Mouse (Mus musculus): ENCODE measurements around the gene Tirap. TPM values are rescaled to one million over a fixed set of nuclear protein-coding genes. Genes with fewer than 3 reads are reported as not detected.

Gene Tirap
- total RNA-seq, 2 experiments from 2014 or later = 1.6 to 2.7 TPM

DNA sequence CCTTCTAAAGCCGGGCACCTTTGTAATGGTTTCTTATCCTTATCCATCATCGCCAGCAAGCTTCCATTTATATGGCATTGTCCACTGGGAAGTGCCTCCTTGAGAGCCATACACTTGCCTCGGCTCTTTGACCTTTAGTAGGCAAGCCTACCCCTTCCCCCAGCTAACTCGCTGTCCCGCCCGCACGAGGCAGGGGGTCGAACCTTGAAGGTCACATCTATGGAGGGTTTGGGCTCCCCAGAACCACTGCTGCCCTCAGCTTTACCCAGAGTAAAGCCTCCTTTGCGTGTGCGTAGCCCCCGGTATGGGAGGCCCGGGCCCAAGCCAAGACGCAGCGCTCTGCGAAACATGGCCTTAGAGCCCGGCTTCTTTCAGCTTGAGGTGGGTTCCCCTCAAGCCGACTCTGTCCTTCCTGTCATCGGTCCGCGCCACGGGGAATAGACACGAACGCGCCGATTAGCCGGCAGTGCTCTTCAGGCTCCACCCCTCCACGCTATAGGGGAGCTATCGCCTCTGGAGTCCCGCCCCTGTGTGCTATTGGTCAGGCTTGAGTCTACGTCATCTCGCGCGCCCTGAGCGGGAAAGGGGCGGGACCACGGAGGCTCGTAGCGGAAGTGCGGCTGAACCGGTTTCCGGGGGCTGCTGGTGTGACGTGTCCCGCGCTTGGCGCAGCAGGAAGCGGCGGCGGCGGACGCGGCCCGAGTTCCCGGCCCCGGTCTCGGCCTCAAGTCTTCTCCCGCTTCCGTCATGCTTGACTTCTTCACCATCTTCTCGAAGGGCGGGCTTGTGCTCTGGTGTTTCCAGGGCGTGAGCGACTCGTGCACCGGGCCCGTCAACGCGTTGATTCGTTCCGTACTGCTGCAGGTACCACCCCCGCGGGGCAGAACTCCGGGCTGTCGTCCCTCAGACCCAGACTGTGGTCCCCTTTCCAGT, 10.7 kb upstream of the Tirap start, which contains the start of gene Foxred1:
Foxred1 (minus strand) TSS at position 514 of the 933 bp plus-strand sequence.
- DNase-seq (ENCODE audit: low spot score in 2 of 2) = peak; percentile 99
- H3K27ac ChIP-seq = peak within 1 kb of the TSS; percentile 97
- peak within 1 kb of the TSS; percentile 99 for H3K4me3 ChIP-seq
- no peak for TF ChIP-seq CTCF (conservative IDR thresholded peaks at IDR 0.05)

- no peak for DNase-seq (ENCODE audit: low spot score in 2 of 2)
- Histone ChIP-seq H3K27ac (no peak overlapping the region), H3K4me3 (no peak overlapping the region)
- no peak for TF ChIP-seq CTCF (conservative IDR thresholded peaks at IDR 0.05)
Measured at GRCm38 (mm10) chr9:35204421-35204820, 4.3 kb upstream of the Tirap start.

GRCm38 (mm10) chr9:35203536-35203935, 3.4 kb upstream of the Tirap start:
- DNase-seq (ENCODE audit: low spot score in 2 of 2) = no peak
- Histone ChIP-seq H3K4me3 (no peak overlapping the region), H3K27ac (no peak overlapping the region)
- TF ChIP-seq CTCF (conservative IDR thresholded peaks at IDR 0.05) = no peak

- Histone ChIP-seq H3K4me3 (peak overlapping the region; percentile 73), H3K27ac (peak overlapping the region; percentile 60; the same call in 1 of the 2 replicates)
- TF ChIP-seq CTCF (conservative IDR thresholded peaks at IDR 0.05) = no peak
- no peak for DNase-seq (ENCODE audit: low spot score in 2 of 2)
Measured at GRCm38 (mm10) chr9:35200529-35201060, 504 bp upstream of the Tirap start.

DNA sequence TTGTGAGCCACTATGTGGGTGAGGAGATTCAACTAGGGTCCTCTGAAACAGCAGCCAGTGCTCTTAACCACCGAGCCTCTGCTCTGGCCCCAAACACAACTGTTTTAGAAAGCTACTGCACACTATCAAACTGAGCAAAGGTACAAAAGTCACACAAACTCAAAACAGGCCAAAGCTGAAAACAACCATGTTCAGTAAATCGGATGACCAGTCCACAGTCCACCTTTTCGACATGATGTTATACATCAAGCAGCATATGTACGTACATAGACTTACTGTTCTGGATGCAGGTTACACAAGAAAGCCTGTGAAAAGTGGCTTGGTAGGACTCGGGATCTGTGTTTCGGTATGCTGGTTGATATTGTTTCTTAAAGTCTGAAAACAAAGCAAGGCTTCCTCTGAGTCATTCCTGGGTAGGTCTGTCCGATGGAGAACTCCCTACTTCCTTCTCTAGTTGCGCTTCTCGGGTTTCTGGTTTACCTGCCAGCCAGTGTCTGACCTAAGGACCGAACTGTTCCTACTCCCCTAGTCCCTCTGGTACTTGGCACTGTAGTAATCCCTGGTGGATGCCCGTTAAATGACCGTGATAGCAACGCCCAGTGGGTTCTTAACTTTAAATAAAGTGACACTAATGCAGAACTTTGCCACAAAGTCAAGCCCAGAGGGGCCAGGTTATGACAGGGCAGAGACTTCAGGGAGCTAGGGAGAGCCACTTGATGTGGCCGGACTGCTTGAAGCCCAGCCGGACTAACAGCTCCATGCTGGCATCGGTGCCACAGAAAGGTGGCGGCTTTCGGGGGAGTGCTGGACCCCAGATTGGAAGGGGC, 933 bp downstream of the Tirap start:
- no peak for DNase-seq (ENCODE audit: low spot score in 2 of 2)
- TF ChIP-seq CTCF (conservative IDR thresholded peaks at IDR 0.05) = no peak
- peak overlapping the region; percentile 73 for H3K4me3 ChIP-seq
- peak overlapping the region; percentile 67 for H3K27ac ChIP-seq

GRCm38 (mm10) chr9:35198351-35198750, 1.7 kb downstream of the Tirap start:
- DNase-seq (ENCODE audit: low spot score in 2 of 2) = no peak
- H3K4me3 ChIP-seq = no peak overlapping the region
- no peak overlapping the region for H3K27ac ChIP-seq
- TF ChIP-seq CTCF (conservative IDR thresholded peaks at IDR 0.05) = no peak

- no peak overlapping the region for H3K27ac ChIP-seq
Measured at GRCm38 (mm10) chr9:35197625-35198024, 2.5 kb downstream of the Tirap start.

DNA sequence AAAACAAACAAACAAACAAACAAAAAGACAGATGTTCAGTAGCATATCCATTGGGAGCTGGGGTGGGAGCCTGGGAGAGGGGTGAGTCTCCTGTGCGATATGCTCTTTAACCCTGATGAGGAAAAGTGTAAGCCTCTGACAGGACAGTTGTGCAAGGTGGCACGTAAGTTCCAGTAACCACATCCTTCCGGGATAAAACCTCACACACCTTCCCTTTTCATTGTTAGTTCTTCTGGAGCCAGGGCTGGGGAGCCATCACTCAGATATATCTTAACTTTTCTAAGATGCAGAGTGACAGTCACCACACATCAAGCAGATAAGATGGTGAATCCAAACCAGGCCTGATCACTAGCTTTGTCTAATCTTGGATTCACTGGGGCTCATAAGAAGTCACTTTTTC, 6.0 kb downstream of the Tirap start:
- TF ChIP-seq CTCF (conservative IDR thresholded peaks at IDR 0.05) = no peak
- H3K27ac ChIP-seq = no peak overlapping the region
- DNase-seq (ENCODE audit: low spot score in 2 of 2) = no peak
- no peak overlapping the region for H3K4me3 ChIP-seq

More at GRCm38 (mm10) chr9:35197625-35198024, 2.5 kb downstream of the Tirap start:
- no peak for DNase-seq (ENCODE audit: low spot score in 2 of 2)
- no peak overlapping the region for H3K4me3 ChIP-seq
- no peak for TF ChIP-seq CTCF (conservative IDR thresholded peaks at IDR 0.05)

DNA sequence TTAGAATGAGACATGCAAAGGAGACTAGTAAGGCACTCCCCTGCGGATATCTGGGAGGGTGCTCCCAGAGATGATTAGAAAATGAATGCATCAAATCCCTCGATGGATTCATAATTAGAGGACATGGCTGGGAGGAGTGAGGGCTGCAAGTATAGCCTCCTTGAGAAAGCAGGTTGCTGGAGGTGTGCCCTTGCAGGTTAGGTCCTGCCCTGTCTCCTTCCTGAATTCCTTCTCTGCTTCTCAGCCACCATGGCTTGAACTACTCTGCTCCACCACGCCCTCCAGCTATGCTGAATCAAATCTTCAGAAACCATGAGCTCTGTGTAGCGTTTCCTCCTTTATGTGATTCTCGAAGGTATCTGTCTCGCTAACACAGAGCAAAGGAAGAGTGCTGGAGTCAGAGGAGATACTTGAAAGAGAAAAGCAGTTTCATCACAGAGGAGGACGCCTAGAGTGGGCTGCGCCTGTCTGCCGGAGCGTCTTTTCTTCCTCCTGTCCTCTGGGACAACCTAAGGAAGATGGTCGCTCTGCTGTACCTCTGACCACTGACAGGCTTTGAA, 7.0 kb downstream of the Tirap start:
- TF ChIP-seq CTCF (conservative IDR thresholded peaks at IDR 0.05) = no peak
- no peak overlapping the region for H3K27ac ChIP-seq
- DNase-seq (ENCODE audit: low spot score in 2 of 2) = no peak
- no peak overlapping the region for H3K4me3 ChIP-seq

DNA sequence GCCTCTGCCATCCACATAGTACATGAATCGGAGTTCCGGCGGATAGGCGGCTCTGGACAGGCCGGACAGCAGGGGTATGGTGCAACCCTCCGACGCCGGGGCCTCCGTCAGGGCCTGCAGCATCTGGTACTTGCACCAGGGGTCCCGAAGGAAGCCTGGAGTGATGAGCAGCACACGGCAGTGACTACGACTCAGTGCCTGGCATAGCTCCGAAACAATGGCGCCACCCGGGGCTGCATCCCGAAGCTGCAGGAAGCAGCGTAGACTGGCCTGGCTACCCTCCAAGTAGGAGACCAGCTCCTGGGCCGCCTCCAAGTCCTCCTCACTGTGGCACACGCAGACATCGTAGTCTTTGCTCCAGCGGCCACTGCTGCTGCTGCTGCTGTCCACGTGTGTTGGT, 11.4 kb downstream of the Tirap start:
- H3K4me3 ChIP-seq = peak overlapping the region; percentile 30; the same call in 1 of the 2 replicates
- peak; percentile 42 for TF ChIP-seq CTCF (conservative IDR thresholded peaks at IDR 0.05)
- H3K27ac ChIP-seq = no peak overlapping the region
- peak in 1 of 2 experiments; percentile 63 for DNase-seq (ENCODE audit: low spot score in 2 of 2)

GRCm38 (mm10) chr9:35187351-35187903, 12.7 kb downstream of the Tirap start:
- H3K4me3 ChIP-seq = no peak overlapping the region
- H3K27ac ChIP-seq = no peak overlapping the region

DNA sequence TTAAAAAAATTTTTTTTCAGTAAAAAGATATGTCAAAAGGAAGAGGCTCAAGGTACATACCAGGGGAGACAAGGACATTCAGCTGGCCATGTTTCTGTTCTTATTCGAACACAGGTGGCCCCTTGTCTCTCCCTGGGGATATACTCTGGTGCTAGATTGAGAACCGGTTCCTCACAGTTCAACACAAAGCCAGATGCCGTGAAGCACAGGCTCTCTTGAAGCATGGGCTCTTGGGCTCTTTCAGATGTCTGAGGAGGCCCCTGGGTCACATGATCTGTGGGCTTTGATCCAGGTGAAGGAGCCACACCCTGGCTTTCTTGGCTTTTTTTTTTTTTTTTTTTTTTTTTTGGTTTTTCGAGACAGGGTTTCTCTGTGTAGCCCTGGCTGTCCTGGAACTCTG, 13.7 kb downstream of the Tirap start:
- TF ChIP-seq CTCF (conservative IDR thresholded peaks at IDR 0.05) = no peak
- DNase-seq (ENCODE audit: low spot score in 2 of 2) = no peak
- Histone ChIP-seq H3K4me3 (no peak overlapping the region), H3K27ac (no peak overlapping the region)

More at GRCm38 (mm10) chr9:35187351-35187903, 12.7 kb downstream of the Tirap start:
- DNase-seq (ENCODE audit: low spot score in 2 of 2) = no peak
- no peak for TF ChIP-seq CTCF (conservative IDR thresholded peaks at IDR 0.05)

Data from layer of hippocampus, adult 2 months (tissue).